Mouse (Mus musculus): Measurements from ENCODE around the gene Zdhhc22. TPM values are rescaled to one million over a fixed set of nuclear protein-coding genes. Genes with fewer than 3 reads are reported as not detected.

Gene Zdhhc22
- polyA plus RNA-seq, 1 experiment = not detected

DNA sequence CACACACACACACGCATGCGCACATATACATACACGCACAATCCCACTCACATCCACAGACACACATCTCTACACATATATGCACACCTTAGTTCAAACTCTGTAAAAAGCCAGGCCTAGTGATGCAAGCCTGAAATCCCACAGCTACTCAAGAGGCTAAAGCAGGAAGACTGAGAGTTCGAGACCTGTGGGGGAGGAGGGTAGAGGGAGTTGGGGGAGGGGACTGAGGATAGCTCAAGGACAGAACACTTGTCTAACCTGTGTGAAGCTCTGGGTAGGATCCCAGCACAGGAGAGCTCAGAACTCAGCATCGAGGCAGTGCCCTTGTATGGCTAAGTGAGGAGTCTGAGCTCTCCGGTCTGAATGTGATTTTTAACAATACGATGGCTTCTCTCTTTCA is 12.6 kb upstream of the Zdhhc22 start:
- H3K4me3 ChIP-seq (replicated peaks; ENCODE audit: control insufficient read depth, low read depth, low read length) = no peak overlapping the region
- no peaks in the 10 kb centered on the region for H3K4me1 ChIP-seq (ENCODE audit: control insufficient read depth, insufficient read depth, low read length)
- 72% methylated on average over 7 of the region's 7 CpGs for WGBS
- no peak for TF ChIP-seq POLR2A (IDR thresholded peaks at IDR 0.05; ENCODE audit: borderline replicate concordance, control insufficient read depth, low read depth, low read length)
- no peak for TF ChIP-seq CTCF (IDR thresholded peaks at IDR 0.05; ENCODE audit: control insufficient read depth, insufficient read depth, low read length)
- no peak overlapping the region for H3K27ac ChIP-seq (ENCODE audit: control insufficient read depth, insufficient read depth, low read depth, low read length, poor library complexity)

GRCm38 (mm10) chr12:87002209-87002608 is 12.0 kb upstream of the Zdhhc22 start:
- Histone ChIP-seq H3K4me1 (ENCODE audit: control insufficient read depth, insufficient read depth, low read length) (no peaks in the 10 kb centered on the region), H3K27ac (ENCODE audit: control insufficient read depth, insufficient read depth, low read depth, low read length, poor library complexity) (no peak overlapping the region), H3K4me3 (replicated peaks; ENCODE audit: control insufficient read depth, low read depth, low read length) (no peak overlapping the region)
- TF ChIP-seq POLR2A (IDR thresholded peaks at IDR 0.05; ENCODE audit: borderline replicate concordance, control insufficient read depth, low read depth, low read length) = no peak
- TF ChIP-seq CTCF (IDR thresholded peaks at IDR 0.05; ENCODE audit: control insufficient read depth, insufficient read depth, low read length) = no peak
- 52% methylated on average over 7 of the region's 7 CpGs for WGBS

DNA sequence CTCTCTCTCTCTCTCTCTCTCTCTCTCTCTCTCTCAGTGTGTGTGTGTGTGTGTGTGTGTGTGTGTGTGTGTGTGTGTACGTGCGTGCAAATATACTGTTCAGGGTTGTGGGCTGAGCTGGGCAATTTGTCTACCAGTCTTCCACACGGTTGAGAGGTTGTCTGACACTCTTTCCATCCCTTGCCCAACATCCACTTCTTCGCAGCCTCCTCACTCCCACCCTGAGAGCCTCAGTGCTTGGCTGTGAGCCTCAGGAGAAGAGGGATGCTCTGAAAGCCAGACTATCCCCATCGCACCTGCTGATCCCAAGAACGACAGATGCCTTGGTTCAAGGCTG is 10.6 kb upstream of the Zdhhc22 start:
- 38% methylated on average over 6 of the region's 6 CpGs for WGBS
- no peaks in the 10 kb centered on the region for H3K4me1 ChIP-seq (ENCODE audit: control insufficient read depth, insufficient read depth, low read length)
- H3K27ac ChIP-seq (ENCODE audit: control insufficient read depth, insufficient read depth, low read depth, low read length, poor library complexity) = no peak overlapping the region
- TF ChIP-seq POLR2A (IDR thresholded peaks at IDR 0.05; ENCODE audit: borderline replicate concordance, control insufficient read depth, low read depth, low read length) (no peak), CTCF (IDR thresholded peaks at IDR 0.05; ENCODE audit: control insufficient read depth, insufficient read depth, low read length) (no peak)
- no peak overlapping the region for H3K4me3 ChIP-seq (replicated peaks; ENCODE audit: control insufficient read depth, low read depth, low read length)

- Histone ChIP-seq H3K4me3 (replicated peaks; ENCODE audit: control insufficient read depth, low read depth, low read length) (no peak overlapping the region), H3K4me1 (ENCODE audit: control insufficient read depth, insufficient read depth, low read length) (no peaks in the 10 kb centered on the region), H3K27ac (ENCODE audit: control insufficient read depth, insufficient read depth, low read depth, low read length, poor library complexity) (no peak overlapping the region)
- no peak for TF ChIP-seq CTCF (IDR thresholded peaks at IDR 0.05; ENCODE audit: control insufficient read depth, insufficient read depth, low read length)
- no peak for TF ChIP-seq POLR2A (IDR thresholded peaks at IDR 0.05; ENCODE audit: borderline replicate concordance, control insufficient read depth, low read depth, low read length)
- 35% methylated on average over 5 of the region's 5 CpGs for WGBS
Observed at GRCm38 (mm10) chr12:87000151-87000839, 10.1 kb upstream of the Zdhhc22 start.

GRCm38 (mm10) chr12:86999283-86999820 is 9.1 kb upstream of the Zdhhc22 start:
- TF ChIP-seq CTCF (IDR thresholded peaks at IDR 0.05; ENCODE audit: control insufficient read depth, insufficient read depth, low read length) (0 out of 2 replicates have a peak, but pooled peaks have one; percentile 9), POLR2A (IDR thresholded peaks at IDR 0.05; ENCODE audit: borderline replicate concordance, control insufficient read depth, low read depth, low read length) (no peak)
- WGBS = 69% methylated on average over 10 of the region's 10 CpGs
- Histone ChIP-seq H3K4me1 (ENCODE audit: control insufficient read depth, insufficient read depth, low read length) (no peaks in the 10 kb centered on the region), H3K4me3 (replicated peaks; ENCODE audit: control insufficient read depth, low read depth, low read length) (no peak overlapping the region), H3K27ac (ENCODE audit: control insufficient read depth, insufficient read depth, low read depth, low read length, poor library complexity) (no peak overlapping the region)

- TF ChIP-seq POLR2A (IDR thresholded peaks at IDR 0.05; ENCODE audit: borderline replicate concordance, control insufficient read depth, low read depth, low read length) (no peak), CTCF (IDR thresholded peaks at IDR 0.05; ENCODE audit: control insufficient read depth, insufficient read depth, low read length) (peak; percentile 41; the same call in 1 of the 2 replicates)
- no peak overlapping the region for H3K4me3 ChIP-seq (replicated peaks; ENCODE audit: control insufficient read depth, low read depth, low read length)
- WGBS = 82% methylated on average over 4 of the region's 4 CpGs
- H3K27ac ChIP-seq (ENCODE audit: control insufficient read depth, insufficient read depth, low read depth, low read length, poor library complexity) = no peak overlapping the region
- no peaks in the 10 kb centered on the region for H3K4me1 ChIP-seq (ENCODE audit: control insufficient read depth, insufficient read depth, low read length)
Observed at GRCm38 (mm10) chr12:86998699-86999098, 8.5 kb upstream of the Zdhhc22 start.

GRCm38 (mm10) chr12:86995931-86996330 is 5.7 kb upstream of the Zdhhc22 start:
- Histone ChIP-seq H3K4me1 (ENCODE audit: control insufficient read depth, insufficient read depth, low read length) (no peaks in the 10 kb centered on the region), H3K4me3 (replicated peaks; ENCODE audit: control insufficient read depth, low read depth, low read length) (no peak overlapping the region), H3K27ac (ENCODE audit: control insufficient read depth, insufficient read depth, low read depth, low read length, poor library complexity) (no peak overlapping the region)
- no peak for TF ChIP-seq POLR2A (IDR thresholded peaks at IDR 0.05; ENCODE audit: borderline replicate concordance, control insufficient read depth, low read depth, low read length)
- no peak for TF ChIP-seq CTCF (IDR thresholded peaks at IDR 0.05; ENCODE audit: control insufficient read depth, insufficient read depth, low read length)
- 62% methylated on average over 6 of the region's 6 CpGs for WGBS

GRCm38 (mm10) chr12:86994776-86995175 is 4.5 kb upstream of the Zdhhc22 start:
- Histone ChIP-seq H3K27ac (ENCODE audit: control insufficient read depth, insufficient read depth, low read depth, low read length, poor library complexity) (no peak overlapping the region), H3K4me3 (replicated peaks; ENCODE audit: control insufficient read depth, low read depth, low read length) (no peak overlapping the region), H3K4me1 (ENCODE audit: control insufficient read depth, insufficient read depth, low read length) (no peaks in the 10 kb centered on the region)
- 45% methylated on average over 3 of the region's 3 CpGs for WGBS
- TF ChIP-seq POLR2A (IDR thresholded peaks at IDR 0.05; ENCODE audit: borderline replicate concordance, control insufficient read depth, low read depth, low read length) (no peak), CTCF (IDR thresholded peaks at IDR 0.05; ENCODE audit: control insufficient read depth, insufficient read depth, low read length) (no peak)

All from bone marrow, adult 2 months (tissue).